Mouse (Mus musculus) ovary, adult 2 months (tissue): ENCODE results near the gene Ldb3. TPM values are rescaled to one million over a fixed set of nuclear protein-coding genes. Genes with fewer than 3 reads are reported as not detected.

Source experiments
- polyA plus RNA-seq: library from polyadenylated mRNA; depleted of rRNA; stranded (reverse); fragments of >200 nt; gene quantifications from 2 replicates; pipeline ENCODE4 v1.2.3, GENCODE M21; 2012; rRNA removed

Gene Ldb3
- 5.2 and 6.4 TPM in 2 replicates for polyA plus RNA-seq

DNA sequence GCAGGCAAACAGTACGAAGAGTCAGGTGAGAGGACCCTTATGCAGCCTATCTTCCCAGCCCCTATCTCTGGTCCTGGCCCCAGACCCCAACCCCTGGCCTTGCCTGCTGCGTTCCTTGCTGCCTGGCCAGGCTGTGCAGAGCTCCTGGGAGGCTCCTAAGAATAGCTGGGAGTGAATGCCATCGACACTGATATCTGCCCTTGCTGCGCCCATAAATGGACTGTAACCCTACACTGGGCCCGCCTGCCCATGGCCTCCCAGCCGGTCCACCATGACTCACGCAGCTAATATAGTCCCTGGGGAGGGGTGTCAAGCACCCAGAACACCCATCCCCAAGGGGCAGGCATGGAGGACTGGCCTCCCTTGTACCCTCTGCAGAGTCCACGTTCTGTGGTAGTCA is at the start of gene Ldb3:
Ldb3 (minus strand) TSS at position 185 of the 400 bp plus-strand sequence.

GRCm38 (mm10) chr14:34599941-34600340 is 11.5 kb upstream of the Ldb3 start, which contains the start of gene Opn4:
TSS of gene Opn4 (minus strand) at chr14:34600142.

GRCm38 (mm10) chr14:34522701-34523100 is 65.8 kb downstream of the Ldb3 start, which contains the start of gene 9230112D13Rik:
TSS of gene 9230112D13Rik (minus strand) at chr14:34522801.

GRCm38 (mm10) chr14:34503325-34503647 is 85.2 kb downstream of the Ldb3 start, which contains the start of gene Bmpr1a:
TSS of gene Bmpr1a (minus strand) at chr14:34503341.

Other genes starting within 250 kb of the Ldb3 start
- not detected in 2 replicates for gene Fam25c, start 233.2 kb downstream of the Ldb3 start, polyA plus RNA-seq
- 37.2 and 42.6 TPM in 2 replicates for gene Sncg, start 213.9 kb downstream of the Ldb3 start, polyA plus RNA-seq
- 14.3 and 15.2 TPM in 2 replicates for gene Mmrn2, start 213.2 kb downstream of the Ldb3 start, polyA plus RNA-seq
- gene Bmpr1a, start 85.3 kb downstream of the Ldb3 start, polyA plus RNA-seq: 9.9 and 11.5 TPM in 2 replicates
- gene 9230112D13Rik, start 65.9 kb downstream of the Ldb3 start, polyA plus RNA-seq: not detected in 2 replicates
- 0.10 TPM in 1 of 2 replicates, not detected in the other for gene Opn4, start 11.5 kb upstream of the Ldb3 start, polyA plus RNA-seq
- 8.5 and 11.3 TPM in 2 replicates for gene Wapl, start 85.2 kb upstream of the Ldb3 start, polyA plus RNA-seq
- 1.5 TPM in 2 replicates for gene Grid1, start 231.4 kb upstream of the Ldb3 start, polyA plus RNA-seq